Mouse (Mus musculus): ENCODE measurements at regions not wholly inside any gene's neighbourhood (a gene's known extent, or its start where the extent isn't known, plus 50 kb on each side); places are given as distances from the start of the nearest gene placed in this dataset.

- Histone ChIP-seq H3K27me3 (ENCODE audit: control insufficient read depth, insufficient read depth, low read length) (no peaks in the 10 kb centered on the region), H3K79me2 (replicated peaks; ENCODE audit: control insufficient read depth, insufficient read depth, low read length) (no peaks in the 10 kb centered on the region), H3K4me1 (ENCODE audit: control insufficient read depth, insufficient read depth, low read length) (no peaks in the 10 kb centered on the region; the same call in 1 of the 2 replicates), H3K9ac (ENCODE audit: low read depth, low read length) (no peak overlapping the region), H3K4me3 (no peak overlapping the region), H3K36me3 (ENCODE audit: control insufficient read depth, insufficient read depth, low read length) (no peaks in the 10 kb centered on the region), H3K27ac (no peak overlapping the region)
- intact Hi-C loops (cut with DNase I): no loop called here
- TF ChIP-seq POLR2A (IDR thresholded peaks at IDR 0.05; ENCODE audit: insufficient read depth, low read depth, low read length): no peak
- TF ChIP-seq CTCF (IDR thresholded peaks at IDR 0.05): no peak
- TF ChIP-seq EP300 (IDR thresholded peaks at IDR 0.05; ENCODE audit: insufficient read depth, low read depth, low read length): no peak
- 56% methylated on average over 4 of the region's 4 CpGs for WGBS
- DNase-seq: no peak
Observed at GRCm38 (mm10) chr17:88307082-88307481, 133.4 kb upstream of the Foxn2 start.

- H3K9ac ChIP-seq (ENCODE audit: low read depth, low read length): no peak overlapping the region
- no peaks in the 10 kb centered on the region for H3K27me3 ChIP-seq (ENCODE audit: control insufficient read depth, insufficient read depth, low read length)
- H3K79me2 ChIP-seq (replicated peaks; ENCODE audit: control insufficient read depth, insufficient read depth, low read length): no peaks in the 10 kb centered on the region
- no peak overlapping the region for H3K27ac ChIP-seq
- 86% methylated on average over 9 of the region's 9 CpGs for WGBS
- H3K4me3 ChIP-seq: no peak overlapping the region
- DNase-seq: no peak
- TF ChIP-seq POLR2A (IDR thresholded peaks at IDR 0.05; ENCODE audit: insufficient read depth, low read depth, low read length) (no peak), EP300 (IDR thresholded peaks at IDR 0.05; ENCODE audit: insufficient read depth, low read depth, low read length) (no peak), CTCF (IDR thresholded peaks at IDR 0.05) (no peak)
- no peaks in the 10 kb centered on the region for H3K36me3 ChIP-seq (ENCODE audit: control insufficient read depth, insufficient read depth, low read length)
- intact Hi-C loops (cut with DNase I): no loop called here
- H3K4me1 ChIP-seq (ENCODE audit: control insufficient read depth, insufficient read depth, low read length): no peaks in the 10 kb centered on the region; the same call in 1 of the 2 replicates
Observed at GRCm38 (mm10) chr17:88307826-88308225, 132.7 kb upstream of the Foxn2 start.

DNA sequence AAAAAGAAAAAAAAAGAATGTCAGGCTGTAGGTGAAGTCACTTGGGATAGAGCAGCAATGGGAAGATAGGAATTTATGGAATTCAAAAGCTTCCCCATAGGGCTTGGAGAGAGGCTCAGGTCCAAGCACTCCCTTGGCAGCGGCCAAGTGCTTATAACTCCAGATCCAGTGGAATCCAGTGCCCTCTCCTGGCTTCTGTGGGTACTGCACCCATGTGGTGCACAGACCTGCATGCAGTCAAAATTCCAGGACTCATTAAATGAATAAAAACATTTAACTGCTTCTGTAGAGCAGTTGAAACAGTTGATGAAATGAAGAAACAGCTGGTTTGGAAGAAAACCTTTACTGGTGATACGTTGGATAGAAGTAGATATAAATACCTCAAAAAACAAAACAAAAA is 127.6 kb upstream of the Foxn2 start:
- Histone ChIP-seq H3K36me3 (ENCODE audit: control insufficient read depth, insufficient read depth, low read length) (no peaks in the 10 kb centered on the region), H3K4me1 (ENCODE audit: control insufficient read depth, insufficient read depth, low read length) (no peaks in the 10 kb centered on the region), H3K79me2 (replicated peaks; ENCODE audit: control insufficient read depth, insufficient read depth, low read length) (no peaks in the 10 kb centered on the region), H3K27me3 (ENCODE audit: control insufficient read depth, insufficient read depth, low read length) (no peaks in the 10 kb centered on the region), H3K27ac (no peak overlapping the region), H3K4me3 (no peak overlapping the region), H3K9ac (ENCODE audit: low read depth, low read length) (no peak overlapping the region)
- WGBS: 85% methylated on average over 2 of the region's 2 CpGs
- intact Hi-C loops (cut with DNase I): no loop called here
- DNase-seq: no peak
- TF ChIP-seq CTCF (IDR thresholded peaks at IDR 0.05) (peak; percentile 53), POLR2A (IDR thresholded peaks at IDR 0.05; ENCODE audit: insufficient read depth, low read depth, low read length) (no peak)

DNA sequence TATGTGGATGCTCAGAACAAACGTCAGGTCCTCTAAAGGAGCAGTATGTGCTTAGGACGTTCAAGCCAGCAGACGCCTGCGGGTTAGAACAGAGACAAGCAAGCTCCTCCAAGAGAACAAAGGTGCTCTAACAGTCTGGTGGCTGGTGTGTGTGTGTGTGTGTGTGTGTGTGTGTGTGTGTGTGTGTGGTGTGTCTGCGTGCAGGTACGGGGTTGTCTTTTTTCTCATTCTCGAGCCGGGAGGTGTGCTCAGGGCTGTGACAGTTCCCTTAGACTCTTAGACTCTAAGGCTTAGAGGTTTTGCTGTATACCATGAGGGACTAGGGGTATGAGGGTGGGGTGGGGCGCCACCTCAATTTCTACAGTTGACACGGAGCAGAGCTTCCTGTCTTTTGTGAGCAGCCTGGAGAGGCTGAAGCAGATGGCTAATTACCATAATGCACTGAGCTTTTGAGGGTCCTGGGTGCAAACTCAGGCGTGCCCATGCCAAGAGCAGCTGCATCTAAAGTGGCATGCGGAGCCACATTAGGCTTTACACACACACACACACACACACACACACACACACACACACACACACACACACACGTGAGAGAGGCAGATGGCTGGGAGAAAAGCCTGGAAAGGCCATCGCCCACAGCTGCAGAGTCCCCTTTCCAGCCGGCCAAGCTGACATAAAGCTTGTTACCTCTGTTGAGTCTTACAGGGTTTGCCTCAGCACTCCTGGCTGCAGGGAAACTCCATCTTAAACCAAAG is 124.1 kb upstream of the Foxn2 start:
- no peaks in the 10 kb centered on the region for H3K79me2 ChIP-seq (replicated peaks; ENCODE audit: control insufficient read depth, insufficient read depth, low read length)
- intact Hi-C loops (cut with DNase I): no loop called here

GRCm38 (mm10) chr17:88317311-88317710 is 123.2 kb upstream of the Foxn2 start:
- intact Hi-C loops (cut with DNase I): no loop called here
- no peaks in the 10 kb centered on the region for H3K27me3 ChIP-seq (ENCODE audit: control insufficient read depth, insufficient read depth, low read length)
- no peak overlapping the region for H3K4me3 ChIP-seq
- H3K27ac ChIP-seq: no peak overlapping the region
- 73% methylated on average over 5 of the region's 5 CpGs for WGBS
- H3K4me1 ChIP-seq (ENCODE audit: control insufficient read depth, insufficient read depth, low read length): no peaks in the 10 kb centered on the region
- TF ChIP-seq POLR2A (IDR thresholded peaks at IDR 0.05; ENCODE audit: insufficient read depth, low read depth, low read length) (no peak), CTCF (IDR thresholded peaks at IDR 0.05) (no peak), EP300 (IDR thresholded peaks at IDR 0.05; ENCODE audit: insufficient read depth, low read depth, low read length) (no peak)
- H3K36me3 ChIP-seq (ENCODE audit: control insufficient read depth, insufficient read depth, low read length): no peaks in the 10 kb centered on the region
- H3K9ac ChIP-seq (ENCODE audit: low read depth, low read length): no peak overlapping the region
- DNase-seq: no peak
- no peaks in the 10 kb centered on the region for H3K79me2 ChIP-seq (replicated peaks; ENCODE audit: control insufficient read depth, insufficient read depth, low read length)

More for the DNA sequence above, 124.1 kb upstream of the Foxn2 start:
- no peak overlapping the region for H3K27ac ChIP-seq
- no peak overlapping the region for H3K4me3 ChIP-seq
- WGBS: 71% methylated on average over 14 of the region's 15 CpGs
- no peaks in the 10 kb centered on the region for H3K27me3 ChIP-seq (ENCODE audit: control insufficient read depth, insufficient read depth, low read length)
- no peak for TF ChIP-seq EP300 (IDR thresholded peaks at IDR 0.05; ENCODE audit: insufficient read depth, low read depth, low read length)
- no peak for TF ChIP-seq CTCF (IDR thresholded peaks at IDR 0.05)
- TF ChIP-seq POLR2A (IDR thresholded peaks at IDR 0.05; ENCODE audit: insufficient read depth, low read depth, low read length): no peak
- H3K36me3 ChIP-seq (ENCODE audit: control insufficient read depth, insufficient read depth, low read length): no peaks in the 10 kb centered on the region
- H3K9ac ChIP-seq (ENCODE audit: low read depth, low read length): no peak overlapping the region
- no peak for DNase-seq
- H3K4me1 ChIP-seq (ENCODE audit: control insufficient read depth, insufficient read depth, low read length): no peaks in the 10 kb centered on the region

DNA sequence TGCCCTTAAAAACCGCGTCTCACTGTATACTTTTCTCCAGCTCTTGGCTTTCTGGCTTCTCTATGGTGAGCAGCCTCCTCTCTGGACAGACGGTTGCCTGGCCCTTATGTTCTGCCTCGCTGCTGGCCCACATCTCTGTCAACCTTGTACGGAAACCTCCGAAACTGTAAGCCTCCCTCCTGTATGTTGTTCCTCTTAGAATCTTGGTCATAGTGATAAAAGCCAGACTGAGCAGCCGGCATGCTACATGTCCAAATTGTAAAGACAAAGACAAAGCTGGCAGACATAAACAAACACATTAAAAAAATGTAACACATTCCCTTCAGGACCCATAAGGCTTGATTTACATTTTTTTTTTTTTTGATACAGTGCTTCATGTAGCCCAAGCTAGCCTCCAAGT is 122.7 kb upstream of the Foxn2 start:
- H3K4me3 ChIP-seq: no peak overlapping the region
- no peak for DNase-seq
- no peaks in the 10 kb centered on the region for H3K27me3 ChIP-seq (ENCODE audit: control insufficient read depth, insufficient read depth, low read length)
- TF ChIP-seq EP300 (IDR thresholded peaks at IDR 0.05; ENCODE audit: insufficient read depth, low read depth, low read length) (no peak), POLR2A (IDR thresholded peaks at IDR 0.05; ENCODE audit: insufficient read depth, low read depth, low read length) (no peak), CTCF (IDR thresholded peaks at IDR 0.05) (no peak)
- no peak overlapping the region for H3K27ac ChIP-seq
- H3K79me2 ChIP-seq (replicated peaks; ENCODE audit: control insufficient read depth, insufficient read depth, low read length): no peaks in the 10 kb centered on the region
- intact Hi-C loops (cut with DNase I): no loop called here
- H3K36me3 ChIP-seq (ENCODE audit: control insufficient read depth, insufficient read depth, low read length): no peaks in the 10 kb centered on the region
- no peak overlapping the region for H3K9ac ChIP-seq (ENCODE audit: low read depth, low read length)
- H3K4me1 ChIP-seq (ENCODE audit: control insufficient read depth, insufficient read depth, low read length): no peaks in the 10 kb centered on the region
- WGBS: 96% methylated on average over 7 of the region's 7 CpGs
